Mouse (Mus musculus) activated CD4-positive, CD25-positive, alpha-beta regulatory T cell (primary cell): Measurements from ENCODE around the gene Psmb1. TPM values are rescaled to one million over a fixed set of nuclear protein-coding genes. Genes with fewer than 3 reads are reported as not detected.

Experiments
- polyA plus RNA-seq, 2 experiments: library from polyadenylated mRNA; unstranded; fragments of 100-300 nt; shearing (Covaris generic); gene quantifications; one replicate each; pipeline ENCODE4 v1.2.1; 2017

Psmb1 gene
- polyA plus RNA-seq = 100 to 1,000 TPM; 311 to 330 TPM

GRCm38 (mm10) chr17:15499656-15500394 is at the start of gene Psmb1, which contains the start of gene Tbp:
Psmb1 (minus strand) TSS chr17:15499751.
Tbp (plus strand) TSS chr17:15499888.

GRCm38 (mm10) chr17:15526986-15527810 is 27.6 kb upstream of the Psmb1 start, which contains the start of gene Pdcd2:
Pdcd2 (minus strand) TSS chr17:15527301.

Other genes with a start within 250 kb of the Psmb1 start
- under 1 TPM in 1 of 2 experiments, not detected in 1; 0.30 TPM for gene Dll1, start 122.9 kb downstream of the Psmb1 start, polyA plus RNA-seq
- gene Fam120b, start 103.5 kb downstream of the Psmb1 start, polyA plus RNA-seq = 10 to 100 TPM; 25.0 to 34.4 TPM
- 10 to 100 TPM; 53.8 to 54.3 TPM for gene Tbp, start 137 bp upstream of the Psmb1 start, polyA plus RNA-seq
- gene Pdcd2, start 27.6 kb upstream of the Psmb1 start, polyA plus RNA-seq = 100 to 1,000 TPM; 103 to 123 TPM
- 1 to 10 TPM; 4.4 to 7.2 TPM for gene Prdm9, start 64.6 kb upstream of the Psmb1 start, polyA plus RNA-seq
- gene Chd1, start 205.2 kb upstream of the Psmb1 start, polyA plus RNA-seq = 100 to 1,000 TPM in 1 of 2 experiments, 10 to 100 TPM in 1; 79.0 to 104 TPM